Mouse (Mus musculus) CH12.LX (cell line): ENCODE measurements at regions not wholly inside any gene's neighbourhood (a gene's known extent, or its start where the extent isn't known, plus 50 kb on each side); places are given as distances from the start of the nearest gene placed in this dataset.

Experiments used
- DNase-seq: peaks from one replicate; pipeline ENCODE4 v3.0.0-alpha.2; 2013; ENCODE audit errors: extremely low read depth
- H3K27ac ChIP-seq: 2 replicates; pipeline ENCODE4 v1.5.1; 2012; ENCODE audit warnings: low read depth, mild to moderate bottlenecking, control low read depth, moderate library complexity; ENCODE audit not compliant: insufficient read depth
- H3K27me3 ChIP-seq: replicated peaks from 2 replicates; pipeline ENCODE3; 2012; ENCODE audit warnings: inconsistent platforms
- H3K36me3 ChIP-seq, 2 experiments: replicated peaks in 1 of 2; 2 replicates each; pipeline versions ENCODE3 to v1.6.1; 2012; ENCODE audit warnings: inconsistent platforms in 1 of 2, low read length in 1 of 2, mild to moderate bottlenecking in 1 of 2, mixed read lengths in 1 of 2, moderate library complexity in 1 of 2; ENCODE audit not compliant: control insufficient read depth in 1 of 2, insufficient read depth in 1 of 2
- H3K4me1 ChIP-seq, 2 experiments: 2 replicates each; pipeline ENCODE4 v1.6.1; 2012; ENCODE audit warnings: inconsistent platforms in 1 of 2, moderate library complexity in 1 of 2; ENCODE audit not compliant: insufficient read depth in 2 of 2, control insufficient read depth in 1 of 2
- H3K4me2 ChIP-seq: 2 replicates; pipeline ENCODE4 v1.6.1; 2012; ENCODE audit warnings: low read depth, mild to moderate bottlenecking, control low read depth; ENCODE audit not compliant: poor library complexity, insufficient read depth, severe bottlenecking
- H3K4me3 ChIP-seq, 3 experiments: fragments of 150-350 bp in 1 of 3; sonication (generic) in 1 of 3; replicated peaks in 1 of 3; 2 replicates each; pipeline versions ENCODE3 to v1.5.1; 2011 to 2012; ENCODE audit warnings: low read depth in 2 of 3, low read length in 2 of 3, mild to moderate bottlenecking in 2 of 3, moderate library complexity in 2 of 3, control low read depth in 1 of 3, improper control_type of control experiment in 1 of 3, inconsistent platforms in 1 of 3, mixed read lengths in 1 of 3; ENCODE audit not compliant: poor library complexity in 1 of 3
- H3K79me2 ChIP-seq: replicated peaks from 2 replicates; pipeline ENCODE4 v1.6.1; 2012; ENCODE audit warnings: mild to moderate bottlenecking, moderate library complexity; ENCODE audit not compliant: control insufficient read depth, poor library complexity, insufficient read depth, severe bottlenecking; ENCODE audit errors: extremely low read depth
- H3K9ac ChIP-seq: 2 replicates; pipeline ENCODE4 v1.6.1; 2012; ENCODE audit warnings: low read depth, mild to moderate bottlenecking, control low read depth, moderate library complexity; ENCODE audit not compliant: insufficient read depth
- H3K9me3 ChIP-seq: replicated peaks from 2 replicates; pipeline ENCODE3; 2012; ENCODE audit warnings: low read length, inconsistent platforms, mixed read lengths
- BHLHE40 ChIP-seq: IDR thresholded peaks from 2 replicates; pipeline ENCODE4 v1.6.1; 2011; ENCODE audit warnings: mild to moderate bottlenecking, low read depth, low read length, improper control_type of control experiment
- CHD1 ChIP-seq: IDR thresholded peaks from 2 replicates; pipeline ENCODE4 v1.6.1; 2012; ENCODE audit warnings: low read depth, low read length, improper control_type of control experiment, inconsistent platforms
- CTCF ChIP-seq, 2 experiments: IDR thresholded peaks in 1 of 2; conservative IDR thresholded peaks in 1 of 2; 2 replicates each; pipeline ENCODE4 v1.5.1; 2011 to 2012; ENCODE audit warnings: low read depth in 2 of 2, low read length in 2 of 2, improper control_type of control experiment in 1 of 2, inconsistent platforms in 1 of 2, mild to moderate bottlenecking in 1 of 2, moderate library complexity in 1 of 2
- ETS1 ChIP-seq: conservative IDR thresholded peaks from 2 replicates; pipeline ENCODE4 v1.6.1; 2012; ENCODE audit warnings: low read depth, mild to moderate bottlenecking, inconsistent platforms, low read length, improper control_type of control experiment, moderate library complexity
- JUND ChIP-seq: conservative IDR thresholded peaks from 2 replicates; pipeline ENCODE4 v1.6.1; 2011; ENCODE audit warnings: low read depth, low read length, improper control_type of control experiment
- KAT2A ChIP-seq: IDR thresholded peaks from 2 replicates; pipeline ENCODE4 v1.6.1; 2012; ENCODE audit warnings: low read length, improper control_type of control experiment, inconsistent platforms; ENCODE audit not compliant: insufficient replicate concordance
- MAX ChIP-seq: IDR thresholded peaks from 2 replicates; pipeline ENCODE4 v1.6.1; 2011; ENCODE audit warnings: low read length, improper control_type of control experiment
- MEF2A ChIP-seq: IDR thresholded peaks from 2 replicates; pipeline ENCODE4 v1.6.1; 2014; ENCODE audit warnings: low read depth, mild to moderate bottlenecking, inconsistent platforms, low read length, improper control_type of control experiment, borderline replicate concordance
- RAD21 ChIP-seq: IDR thresholded peaks from 2 replicates; pipeline ENCODE4 v1.6.1; 2011; ENCODE audit warnings: low read depth, mild to moderate bottlenecking, low read length, improper control_type of control experiment, moderate library complexity
- RCOR1 ChIP-seq: conservative IDR thresholded peaks from 2 replicates; pipeline ENCODE4 v1.6.1; 2012; ENCODE audit warnings: low read depth, mild to moderate bottlenecking, inconsistent platforms, low read length, improper control_type of control experiment
- SMC3 ChIP-seq: IDR thresholded peaks from 2 replicates; pipeline ENCODE4 v1.6.1; 2011; ENCODE audit warnings: low read depth, low read length, improper control_type of control experiment
- TCF12 ChIP-seq: IDR thresholded peaks from 2 replicates; pipeline ENCODE4 v1.6.1; 2014; ENCODE audit warnings: low read depth, mild to moderate bottlenecking, inconsistent platforms, low read length, improper control_type of control experiment
- UBTF ChIP-seq: IDR thresholded peaks from 2 replicates; pipeline ENCODE4 v1.6.1; 2012; ENCODE audit warnings: low read depth, mild to moderate bottlenecking, inconsistent platforms, low read length, improper control_type of control experiment, moderate library complexity
- USF2 ChIP-seq: conservative IDR thresholded peaks from 2 replicates; pipeline ENCODE4 v1.6.1; 2011; ENCODE audit warnings: low read depth, low read length, improper control_type of control experiment
- ZC3H11A ChIP-seq: IDR thresholded peaks from 2 replicates; pipeline ENCODE4 v1.6.1; 2012; ENCODE audit warnings: low read depth, mild to moderate bottlenecking, inconsistent platforms, low read length, improper control_type of control experiment
- ZNF384 ChIP-seq: IDR thresholded peaks from 2 replicates; pipeline ENCODE4 v1.6.1; 2012; ENCODE audit warnings: low read depth, low read length, improper control_type of control experiment, inconsistent platforms
- dilution Hi-C: fragments of 300-500 bp; cut with MboI; formaldehyde crosslinking; loops from 2 replicates; pipeline ENCODE4 v1.14.3; 2020; ENCODE audit warnings: low sequenced_read_pairs; ENCODE audit not compliant: extremely low pct_unique_long_range_greater_than_20kb, extremely low pct_ligation_motif_present
- in situ Hi-C: fragments of 300-500 bp; cut with MboI; formaldehyde crosslinking; loops from 3 replicates; pipeline ENCODE4 v1.14.3; 2019; ENCODE audit warnings: low sequenced_read_pairs, low pct_ligation_motif_present, low pct_unique_long_range_greater_than_20kb, mixed read lengths

GRCm38 (mm10) chr7:65772845-65773244, 81.9 kb downstream of the Tm2d3 start:
- in situ Hi-C loops: no loop called here
- no peak overlapping the region for H3K27ac ChIP-seq
- TF ChIP-seq RAD21 (peak; percentile 73), UBTF (no peak), USF2 (no peak), SMC3 (peak; percentile 53), CTCF (conservative IDR thresholded peaks at IDR 0.05 in 1 of 2, IDR thresholded peaks at IDR 0.05 in 1 of 2; ENCODE audit: low read depth in 2 of 2, low read length in 2 of 2) (peak in 1 of 2 experiments; percentile 68; a peak in 2 of 4 replicates)
- TF ChIP-seq, all 38 proteins: peak for 3
- dilution Hi-C loops: no loop called here
- Histone ChIP-seq H3K36me3 (no peaks in the 10 kb centered on the region), H3K9ac (no peak overlapping the region), H3K4me3 (no peak overlapping the region), H3K27me3 (peaks cover 29% of the 10 kb centered on the region), H3K4me2 (no peak overlapping the region), H3K4me1 (peaks cover 0 to 12% of the 10 kb centered on the region in 2 experiments; a peak in 2 of 4 replicates), H3K79me2 (no peaks in the 10 kb centered on the region), H3K9me3 (peaks cover 7% of the 10 kb centered on the region)
- DNase-seq: peak; percentile 24

DNA sequence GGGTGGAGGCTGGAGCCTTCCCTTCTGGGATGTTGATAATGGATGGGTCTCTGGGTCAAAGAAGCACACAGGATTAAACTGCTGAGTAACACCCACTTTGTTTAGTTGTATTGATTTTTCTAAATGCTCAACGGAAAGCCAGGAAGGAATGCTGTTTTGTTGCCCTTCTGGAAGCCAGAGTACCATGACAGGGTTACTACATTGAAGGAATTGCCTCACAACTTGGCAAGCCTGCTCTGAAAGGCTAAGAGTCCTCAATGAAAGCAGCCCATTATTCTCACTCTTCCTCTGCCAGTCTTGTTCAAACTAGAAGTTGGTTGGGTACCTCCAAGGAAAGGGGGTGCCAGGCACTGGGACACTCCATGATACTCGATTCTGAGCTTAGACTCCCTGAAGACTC, 83.0 kb downstream of the Tm2d3 start:
- no peak overlapping the region for H3K4me3 ChIP-seq
- no peaks in the 10 kb centered on the region for H3K36me3 ChIP-seq
- dilution Hi-C loops (no loop called here), in situ Hi-C loops (no loop called here)
- DNase-seq: no peak
- H3K4me1 ChIP-seq: peaks cover 0 to 12% of the 10 kb centered on the region in 2 experiments; a peak in 2 of 4 replicates
- TF ChIP-seq ZNF384 (no peak), ZC3H11A (no peak), CHD1 (no peak), MEF2A (no peak), BHLHE40 (no peak), JUND (no peak), TCF12 (no peak)
- H3K27ac ChIP-seq: no peak overlapping the region
- no peaks in the 10 kb centered on the region for H3K79me2 ChIP-seq
- H3K9ac ChIP-seq: no peak overlapping the region
- no peak overlapping the region for H3K4me2 ChIP-seq
- peaks cover 7% of the 10 kb centered on the region for H3K9me3 ChIP-seq
- H3K27me3 ChIP-seq: peaks cover 33% of the 10 kb centered on the region

- TF ChIP-seq RCOR1 (no peak), BHLHE40 (0 out of 2 replicates have a peak, but pooled peaks have one; percentile 11), KAT2A (no peak), ETS1 (no peak), MAX (0 out of 2 replicates have a peak, but pooled peaks have one; percentile 37)
- Histone ChIP-seq H3K4me3 (no peak overlapping the region), H3K27ac (no peak overlapping the region), H3K4me1 (peaks cover 0 to 12% of the 10 kb centered on the region in 2 experiments; a peak in 2 of 4 replicates), H3K36me3 (no peaks in the 10 kb centered on the region), H3K27me3 (peaks cover 38% of the 10 kb centered on the region), H3K9ac (no peak overlapping the region), H3K79me2 (no peaks in the 10 kb centered on the region), H3K9me3 (peaks cover 7% of the 10 kb centered on the region), H3K4me2 (no peak overlapping the region)
- no peak for DNase-seq
- dilution Hi-C loops: no loop called here
- in situ Hi-C loops: no loop called here
Measured at GRCm38 (mm10) chr7:65774388-65775015, 83.5 kb downstream of the Tm2d3 start.
